Mouse (Mus musculus): ENCODE data around the gene Camk2n1. TPM values are rescaled to one million over a fixed set of nuclear protein-coding genes. Genes with fewer than 3 reads are reported as not detected.

The Camk2n1 gene
- polyA plus RNA-seq, 1 experiment from 2014 or later, result 1.2 TPM

DNA sequence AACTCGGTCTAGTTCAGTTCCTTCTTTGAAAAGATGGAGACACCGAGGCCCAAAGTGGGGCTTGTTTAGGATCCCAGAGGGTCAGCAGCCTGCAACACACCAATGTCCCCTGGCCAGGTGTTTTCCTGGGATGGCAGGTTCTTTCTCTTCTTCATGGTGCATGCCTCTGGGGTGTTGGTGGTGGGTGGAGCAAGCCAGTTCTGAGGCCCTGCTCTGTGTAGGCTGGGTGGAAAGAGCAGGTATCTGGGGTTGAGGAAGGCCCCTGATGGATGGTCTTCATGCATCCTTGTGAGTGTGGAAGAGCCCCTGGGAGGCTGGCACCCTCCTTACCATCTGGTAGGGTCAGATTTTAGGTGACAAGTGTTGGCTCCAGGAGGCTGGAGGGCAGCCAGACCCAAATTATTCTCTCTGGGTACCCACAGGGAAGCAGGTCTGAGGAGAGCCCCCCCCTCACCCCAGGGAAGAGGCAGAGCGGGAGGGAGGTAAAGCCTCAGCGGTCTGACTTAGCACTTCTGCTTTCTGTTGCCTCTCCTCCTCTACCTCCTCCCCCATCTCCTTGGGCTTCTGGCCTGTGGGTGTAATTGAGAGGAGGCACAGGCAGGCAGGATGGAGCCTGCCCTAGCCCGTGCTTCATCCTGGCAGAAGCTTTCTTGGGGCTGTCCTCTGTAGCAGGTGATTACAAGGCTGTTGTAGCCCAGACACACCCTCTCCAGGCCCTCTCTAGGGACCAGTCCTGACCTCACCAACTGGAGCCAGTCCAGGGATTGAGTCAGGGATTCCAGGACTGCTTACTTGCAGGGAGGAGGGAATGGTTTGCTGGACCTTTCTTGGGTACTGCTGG lies 39.3 kb downstream of the Camk2n1 start:
- Histone ChIP-seq H3K9me3 (replicated peaks; ENCODE audit: control insufficient read depth, low read length) (no peaks in the 10 kb centered on the region), H3K4me2 (no peak overlapping the region), H3K4me1 (ENCODE audit: control insufficient read depth, insufficient read depth, low read length) (peaks cover 6% of the 10 kb centered on the region; the same call in 1 of the 2 replicates), H3K27ac (ENCODE audit: low read depth, low read length) (no peak overlapping the region), H3K9ac (ENCODE audit: low read depth, low read length) (no peak overlapping the region), H3K4me3 (ENCODE audit: low read depth, low read length) (no peak overlapping the region), H3K27me3 (ENCODE audit: control insufficient read depth, insufficient read depth, low read length) (peaks cover 26% of the 10 kb centered on the region), H3K36me3 (ENCODE audit: control insufficient read depth, insufficient read depth, low read length) (no peaks in the 10 kb centered on the region)
- WGBS (ENCODE audit: insufficient replicate concordance), result 36% methylated on average over 5 of the region's 5 CpGs
- no peak for ATAC-seq (replicated peaks; ENCODE audit: insufficient number of reproducible peaks, low FRiP score, low TSS enrichment)

DNA sequence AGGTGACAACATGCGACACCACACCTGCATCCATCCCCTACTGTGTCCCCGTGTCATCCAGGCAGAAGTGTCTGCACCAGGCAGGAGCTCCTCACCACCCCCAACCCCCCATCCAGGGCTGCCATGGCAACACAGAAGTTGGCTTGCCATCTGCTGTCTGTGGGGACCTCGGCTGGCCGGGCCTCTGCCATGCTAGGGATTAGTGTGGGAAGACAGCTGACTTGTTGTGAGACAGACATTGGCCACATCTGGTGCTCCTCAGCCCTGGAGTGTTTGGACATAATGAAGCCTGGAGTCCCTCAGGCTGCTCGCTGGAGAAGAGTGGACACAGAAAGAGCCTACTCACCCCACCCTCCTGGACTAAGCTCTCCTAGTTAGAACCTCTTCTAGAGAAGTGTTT lies 40.8 kb downstream of the Camk2n1 start:
- Histone ChIP-seq H3K27ac (ENCODE audit: low read depth, low read length) (no peak overlapping the region), H3K9me3 (replicated peaks; ENCODE audit: control insufficient read depth, low read length) (no peaks in the 10 kb centered on the region), H3K4me3 (ENCODE audit: low read depth, low read length) (no peak overlapping the region), H3K4me1 (ENCODE audit: control insufficient read depth, insufficient read depth, low read length) (peaks cover 6% of the 10 kb centered on the region; the same call in 1 of the 2 replicates), H3K36me3 (ENCODE audit: control insufficient read depth, insufficient read depth, low read length) (no peaks in the 10 kb centered on the region), H3K9ac (ENCODE audit: low read depth, low read length) (no peak overlapping the region), H3K27me3 (ENCODE audit: control insufficient read depth, insufficient read depth, low read length) (peaks cover 26% of the 10 kb centered on the region), H3K4me2 (no peak overlapping the region)
- WGBS (ENCODE audit: insufficient replicate concordance), result 18% methylated on average over 5 of the region's 5 CpGs
- no peak for ATAC-seq (replicated peaks; ENCODE audit: insufficient number of reproducible peaks, low FRiP score, low TSS enrichment)

DNA sequence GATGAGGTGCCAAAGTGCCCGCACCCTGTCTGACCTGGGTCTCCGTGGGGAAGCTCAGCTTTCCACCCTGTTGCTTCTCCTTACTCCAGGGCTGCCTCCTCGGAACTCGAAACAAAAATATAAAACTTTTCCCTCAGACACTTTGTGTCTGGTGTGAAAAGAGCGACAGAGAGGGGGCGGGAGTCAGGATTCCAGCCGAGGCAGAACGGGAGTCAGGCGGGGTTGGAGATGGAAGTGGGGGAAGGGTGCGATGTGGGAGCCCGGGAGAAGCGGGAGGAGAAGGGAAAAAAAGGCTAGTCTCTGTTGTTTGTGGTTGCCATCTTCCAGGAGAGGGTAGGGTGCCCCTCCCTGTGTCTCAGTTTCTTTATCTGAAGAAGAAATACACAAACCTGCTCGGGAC lies 41.7 kb downstream of the Camk2n1 start:
- Histone ChIP-seq H3K27ac (ENCODE audit: low read depth, low read length) (no peak overlapping the region), H3K27me3 (ENCODE audit: control insufficient read depth, insufficient read depth, low read length) (peaks cover 26% of the 10 kb centered on the region), H3K4me3 (ENCODE audit: low read depth, low read length) (no peak overlapping the region), H3K9ac (ENCODE audit: low read depth, low read length) (no peak overlapping the region), H3K36me3 (ENCODE audit: control insufficient read depth, insufficient read depth, low read length) (no peaks in the 10 kb centered on the region), H3K4me1 (ENCODE audit: control insufficient read depth, insufficient read depth, low read length) (peaks cover 6% of the 10 kb centered on the region; the same call in 1 of the 2 replicates), H3K9me3 (replicated peaks; ENCODE audit: control insufficient read depth, low read length) (no peaks in the 10 kb centered on the region), H3K4me2 (peak overlapping the region; percentile 54)
- WGBS (ENCODE audit: insufficient replicate concordance), result 6% methylated on average over 13 of the region's 13 CpGs
- ATAC-seq (replicated peaks; ENCODE audit: insufficient number of reproducible peaks, low FRiP score, low TSS enrichment), result no peak

DNA sequence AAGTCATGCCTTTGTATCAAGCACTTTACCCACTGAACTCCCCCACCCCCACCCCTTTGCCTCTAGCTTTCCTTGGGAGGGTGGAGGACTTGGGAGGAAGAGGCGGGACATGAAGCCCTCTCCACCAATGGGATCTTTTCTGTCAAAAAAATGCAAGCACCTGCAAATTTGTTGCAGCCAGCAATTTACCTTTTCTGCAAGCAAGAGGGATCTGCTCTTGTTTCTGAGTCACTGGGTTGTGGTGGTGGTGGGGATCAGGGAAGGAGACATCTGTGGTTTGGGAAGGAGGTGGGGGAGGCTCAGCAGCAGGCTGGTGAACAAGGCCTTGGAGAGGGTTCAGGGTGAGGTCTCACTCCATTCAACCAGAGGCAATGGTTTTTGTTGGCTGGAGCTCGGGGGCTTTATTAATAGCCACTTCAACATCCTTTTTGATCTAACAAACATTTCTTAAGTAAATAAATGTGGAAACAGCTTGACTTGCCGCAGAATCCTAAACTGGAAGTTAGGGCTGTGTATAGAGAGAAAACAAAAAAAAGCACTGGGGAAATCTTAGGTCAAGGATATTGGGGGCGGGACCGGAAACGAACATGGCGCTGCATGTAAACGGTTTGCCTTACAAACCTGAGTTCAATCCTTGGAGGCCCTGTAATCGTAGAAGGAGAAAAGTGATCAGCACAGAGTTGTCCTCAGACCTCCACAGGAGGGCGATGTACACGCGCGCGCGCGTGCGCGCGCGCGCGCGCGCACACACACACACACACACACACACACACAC lies 42.8 kb downstream of the Camk2n1 start:
- no peak overlapping the region for H3K27ac ChIP-seq (ENCODE audit: low read depth, low read length)
- H3K4me1 ChIP-seq (ENCODE audit: control insufficient read depth, insufficient read depth, low read length), result peaks cover 6% of the 10 kb centered on the region; the same call in 1 of the 2 replicates
- peaks cover 26% of the 10 kb centered on the region for H3K27me3 ChIP-seq (ENCODE audit: control insufficient read depth, insufficient read depth, low read length)
- no peaks in the 10 kb centered on the region for H3K36me3 ChIP-seq (ENCODE audit: control insufficient read depth, insufficient read depth, low read length)
- no peaks in the 10 kb centered on the region for H3K9me3 ChIP-seq (replicated peaks; ENCODE audit: control insufficient read depth, low read length)
- H3K4me2 ChIP-seq, result no peak overlapping the region
- no peak for ATAC-seq (replicated peaks; ENCODE audit: insufficient number of reproducible peaks, low FRiP score, low TSS enrichment)
- 63% methylated on average over 23 of the region's 24 CpGs for WGBS (ENCODE audit: insufficient replicate concordance)
- H3K9ac ChIP-seq (ENCODE audit: low read depth, low read length), result no peak overlapping the region
- H3K4me3 ChIP-seq (ENCODE audit: low read depth, low read length), result no peak overlapping the region

DNA sequence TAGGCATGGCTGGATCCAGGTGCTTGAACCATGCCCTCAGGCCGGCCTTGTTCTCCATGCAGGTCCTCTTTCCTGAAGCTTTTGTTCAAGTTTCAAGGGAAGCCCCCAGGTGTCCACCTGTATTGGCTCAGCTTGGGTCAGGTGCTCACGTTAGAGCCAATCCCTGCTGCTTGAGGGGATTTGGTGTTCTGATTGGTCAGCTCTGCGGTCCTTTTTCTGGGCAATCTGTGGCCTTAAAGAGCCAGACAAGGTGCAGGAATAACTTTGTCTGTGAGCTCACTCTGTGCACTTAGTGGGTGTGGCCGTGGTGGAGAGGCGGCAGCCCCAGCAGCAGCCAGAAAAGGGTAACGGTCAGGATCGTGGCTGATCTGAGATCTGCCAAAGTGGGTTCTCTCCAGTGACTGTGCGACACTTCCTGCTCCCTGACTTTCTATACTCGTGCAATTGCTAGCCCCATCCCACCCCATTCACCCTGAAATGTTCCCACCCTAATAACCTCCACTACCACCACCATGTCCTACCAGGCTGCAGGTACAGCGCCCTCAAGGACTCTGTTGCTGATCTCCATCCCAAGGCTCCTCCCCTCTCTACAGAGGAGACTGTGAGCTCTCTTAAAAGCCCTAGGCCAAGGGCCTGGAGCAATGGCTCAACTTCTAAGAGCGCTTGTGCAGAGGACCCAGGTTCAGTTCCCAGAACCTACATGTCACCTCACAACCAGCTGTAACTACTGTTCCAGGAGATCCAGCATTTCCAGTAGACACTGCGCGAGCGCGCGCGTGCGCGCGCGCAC lies 45.9 kb downstream of the Camk2n1 start:
- ATAC-seq (replicated peaks; ENCODE audit: insufficient number of reproducible peaks, low FRiP score, low TSS enrichment), result no peak
- Histone ChIP-seq H3K4me1 (ENCODE audit: control insufficient read depth, insufficient read depth, low read length) (0 out of 2 replicates have a peak, but pooled peaks cover 6% of the 10 kb centered on the region), H3K4me3 (ENCODE audit: low read depth, low read length) (no peak overlapping the region), H3K36me3 (ENCODE audit: control insufficient read depth, insufficient read depth, low read length) (no peaks in the 10 kb centered on the region), H3K27ac (ENCODE audit: low read depth, low read length) (no peak overlapping the region), H3K9me3 (replicated peaks; ENCODE audit: control insufficient read depth, low read length) (no peaks in the 10 kb centered on the region), H3K4me2 (no peak overlapping the region), H3K9ac (ENCODE audit: low read depth, low read length) (no peak overlapping the region), H3K27me3 (ENCODE audit: control insufficient read depth, insufficient read depth, low read length) (peaks cover 23% of the 10 kb centered on the region)
- WGBS (ENCODE audit: insufficient replicate concordance), result 73% methylated on average over 19 of the region's 21 CpGs

DNA sequence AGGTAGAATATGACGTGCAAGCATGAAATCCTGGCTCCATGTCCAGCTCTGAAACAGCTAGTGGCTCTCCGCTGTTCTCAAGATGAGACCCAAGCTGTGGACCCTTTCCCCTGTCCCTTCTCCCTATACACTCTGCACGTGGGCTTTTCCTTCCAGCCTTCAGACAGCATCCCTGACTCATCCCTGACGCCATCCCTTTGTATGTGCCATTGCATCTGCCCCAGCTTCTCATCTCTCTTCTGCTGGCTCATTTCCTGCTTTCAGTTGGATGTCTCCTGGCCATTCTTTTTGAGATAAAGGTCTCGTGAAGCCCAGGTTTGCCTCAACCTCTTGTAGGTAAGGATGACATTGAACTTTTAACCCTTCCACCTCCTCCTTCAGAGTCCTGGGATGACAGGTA lies 46.9 kb downstream of the Camk2n1 start:
- Histone ChIP-seq H3K27ac (ENCODE audit: low read depth, low read length) (no peak overlapping the region), H3K9me3 (replicated peaks; ENCODE audit: control insufficient read depth, low read length) (no peaks in the 10 kb centered on the region), H3K9ac (ENCODE audit: low read depth, low read length) (no peak overlapping the region), H3K36me3 (ENCODE audit: control insufficient read depth, insufficient read depth, low read length) (no peaks in the 10 kb centered on the region), H3K4me3 (ENCODE audit: low read depth, low read length) (no peak overlapping the region), H3K4me1 (ENCODE audit: control insufficient read depth, insufficient read depth, low read length) (0 out of 2 replicates have a peak, but pooled peaks cover 2% of the 10 kb centered on the region), H3K27me3 (ENCODE audit: control insufficient read depth, insufficient read depth, low read length) (peaks cover 31% of the 10 kb centered on the region), H3K4me2 (no peak overlapping the region)
- 63% methylated on average over 5 of the region's 5 CpGs for WGBS (ENCODE audit: insufficient replicate concordance)
- no peak for ATAC-seq (replicated peaks; ENCODE audit: insufficient number of reproducible peaks, low FRiP score, low TSS enrichment)

DNA sequence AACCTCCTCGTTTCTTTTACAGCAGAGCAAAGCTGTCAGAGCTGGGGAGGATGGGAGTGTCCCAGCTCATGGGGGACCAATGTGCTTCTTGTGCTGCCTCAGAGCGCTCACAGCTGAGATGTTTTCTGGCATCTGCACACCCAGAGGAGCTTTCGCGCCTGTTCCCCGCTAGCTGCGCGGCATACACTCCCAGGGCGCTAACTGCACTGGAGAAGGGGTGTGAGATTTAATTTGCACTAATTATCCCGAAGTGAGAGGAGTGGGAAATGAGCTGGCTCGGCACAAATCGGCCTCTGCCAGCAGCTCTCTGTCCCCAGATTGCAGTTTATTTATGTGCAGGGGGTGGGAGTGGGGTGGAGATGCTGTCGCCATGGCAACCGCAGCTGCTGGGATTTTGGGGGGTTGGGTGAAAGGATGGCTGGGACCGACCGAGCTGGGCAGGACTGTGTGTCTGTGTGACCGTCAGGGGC lies 50.6 kb downstream of the Camk2n1 start:
- Histone ChIP-seq H3K9ac (ENCODE audit: low read depth, low read length) (no peak overlapping the region), H3K4me2 (no peak overlapping the region), H3K27ac (ENCODE audit: low read depth, low read length) (no peak overlapping the region), H3K4me3 (ENCODE audit: low read depth, low read length) (no peak overlapping the region), H3K27me3 (ENCODE audit: control insufficient read depth, insufficient read depth, low read length) (peaks cover 42% of the 10 kb centered on the region), H3K4me1 (ENCODE audit: control insufficient read depth, insufficient read depth, low read length) (no peaks in the 10 kb centered on the region), H3K36me3 (ENCODE audit: control insufficient read depth, insufficient read depth, low read length) (no peaks in the 10 kb centered on the region), H3K9me3 (replicated peaks; ENCODE audit: control insufficient read depth, low read length) (no peaks in the 10 kb centered on the region)
- 1% methylated on average over 16 of the region's 16 CpGs for WGBS (ENCODE audit: insufficient replicate concordance)
- no peak for ATAC-seq (replicated peaks; ENCODE audit: insufficient number of reproducible peaks, low FRiP score, low TSS enrichment)

DNA sequence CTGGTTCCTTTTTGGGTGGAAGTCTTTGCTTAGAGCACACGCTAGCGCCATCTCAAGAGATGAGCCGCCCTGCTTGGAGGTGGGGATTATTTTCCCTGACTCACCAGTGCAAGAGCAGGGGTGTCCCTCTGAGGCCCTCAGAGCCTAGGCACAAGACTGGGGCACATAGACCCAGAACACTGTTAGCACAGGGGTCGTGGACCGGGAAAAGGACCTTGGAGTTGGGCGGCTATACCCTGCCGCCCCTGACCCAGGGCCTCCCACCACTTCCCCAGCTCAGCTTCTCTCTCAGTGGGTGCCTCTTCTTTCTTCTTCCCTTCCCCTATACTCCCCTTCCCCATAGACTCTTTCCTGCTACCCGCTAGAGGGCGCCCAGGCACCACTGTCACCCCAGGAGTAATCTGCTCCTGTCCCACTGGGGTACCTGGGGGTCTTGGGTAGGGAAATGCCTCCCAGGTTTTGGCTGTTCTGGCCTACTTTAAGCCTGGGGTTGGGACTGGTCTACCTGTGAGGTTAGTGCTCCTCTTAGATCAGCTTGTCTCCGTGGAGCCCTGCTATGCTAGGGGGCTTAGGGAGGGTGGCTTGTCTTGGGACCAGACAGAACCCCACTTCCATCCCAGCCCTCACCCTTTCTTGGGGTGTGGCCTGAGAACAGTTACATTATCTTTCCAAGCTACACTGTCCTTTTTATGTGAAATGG lies 51.2 kb downstream of the Camk2n1 start:
- no peak overlapping the region for H3K4me3 ChIP-seq (ENCODE audit: low read depth, low read length)
- no peak overlapping the region for H3K4me2 ChIP-seq
- H3K27ac ChIP-seq (ENCODE audit: low read depth, low read length), result no peak overlapping the region
- 4% methylated on average over 10 of the region's 10 CpGs for WGBS (ENCODE audit: insufficient replicate concordance)
- no peaks in the 10 kb centered on the region for H3K9me3 ChIP-seq (replicated peaks; ENCODE audit: control insufficient read depth, low read length)
- peaks cover 42% of the 10 kb centered on the region for H3K27me3 ChIP-seq (ENCODE audit: control insufficient read depth, insufficient read depth, low read length)
- ATAC-seq (replicated peaks; ENCODE audit: insufficient number of reproducible peaks, low FRiP score, low TSS enrichment), result no peak
- H3K4me1 ChIP-seq (ENCODE audit: control insufficient read depth, insufficient read depth, low read length), result no peaks in the 10 kb centered on the region
- no peak overlapping the region for H3K9ac ChIP-seq (ENCODE audit: low read depth, low read length)
- H3K36me3 ChIP-seq (ENCODE audit: control insufficient read depth, insufficient read depth, low read length), result no peaks in the 10 kb centered on the region
